Mouse (Mus musculus) frontal cortex, postnatal 36 days (tissue): ENCODE data around the gene Cracr2b.

ENCODE experiments used
- DNase-seq, 2 experiments: peaks; one replicate each; pipeline ENCODE4 v3.0.0; 2022; ENCODE audit warnings: low spot score in 2 of 2

Gene Cracr2b

DNA sequence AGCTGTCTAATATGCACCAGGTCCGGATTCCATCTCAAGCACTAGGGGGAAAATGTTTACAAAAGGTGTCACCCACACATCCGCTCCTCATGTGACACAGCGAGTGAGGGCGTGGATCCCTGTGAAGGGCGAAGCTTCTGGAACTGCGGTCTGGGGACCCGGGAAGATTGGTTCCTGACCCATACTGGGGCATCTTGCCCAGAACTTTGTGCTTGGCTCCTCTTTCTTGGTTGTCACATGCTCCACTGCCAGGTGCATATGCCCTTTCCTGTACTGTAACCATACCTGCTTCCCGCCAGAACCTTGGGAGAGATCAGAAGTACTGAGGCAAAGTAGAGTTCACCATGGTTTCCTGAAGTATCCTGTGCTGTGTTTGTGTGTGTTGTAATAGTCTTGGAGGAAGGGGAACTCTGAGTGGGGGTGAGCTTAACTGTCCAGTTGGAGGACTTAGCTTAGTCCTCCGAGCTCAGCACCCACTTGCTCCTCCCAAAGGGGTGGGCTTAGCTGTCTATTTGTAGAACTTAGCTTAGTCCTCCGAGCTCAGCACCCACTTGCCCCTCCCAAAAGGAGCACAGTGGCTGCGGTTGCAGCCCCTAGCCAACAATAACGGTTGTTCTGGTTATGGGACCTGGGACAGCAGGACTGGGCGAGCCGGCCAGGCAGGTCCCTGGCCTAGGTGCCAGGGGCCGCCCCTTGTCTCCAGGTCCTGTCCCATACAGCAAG is at the start of gene Cracr2b:
Gene Cracr2b, plus strand, starts transcription at position 704 of the 723 bp plus-strand sequence.
- DNase-seq = no peak

DNA sequence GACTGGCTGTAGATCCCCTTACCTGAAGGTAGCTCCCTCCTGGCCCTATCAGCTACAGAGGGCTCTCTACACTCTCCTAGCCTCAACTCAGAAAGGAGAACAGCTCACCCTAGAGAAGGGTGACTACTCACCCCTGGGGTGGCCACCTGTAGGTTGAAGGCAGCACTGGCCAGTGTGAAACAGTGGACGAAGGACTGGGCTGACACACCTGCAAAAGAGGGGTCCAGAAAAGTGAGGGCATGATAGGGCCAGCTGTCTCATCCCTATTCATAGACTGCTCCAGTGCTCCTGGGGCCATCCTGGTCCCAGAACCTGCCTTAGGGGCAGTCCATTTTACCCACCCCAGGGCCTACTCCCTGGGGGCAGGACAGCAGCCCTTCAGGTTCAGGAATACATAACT is 49.2 kb upstream of the Cracr2b start:
- no peak for DNase-seq

DNA sequence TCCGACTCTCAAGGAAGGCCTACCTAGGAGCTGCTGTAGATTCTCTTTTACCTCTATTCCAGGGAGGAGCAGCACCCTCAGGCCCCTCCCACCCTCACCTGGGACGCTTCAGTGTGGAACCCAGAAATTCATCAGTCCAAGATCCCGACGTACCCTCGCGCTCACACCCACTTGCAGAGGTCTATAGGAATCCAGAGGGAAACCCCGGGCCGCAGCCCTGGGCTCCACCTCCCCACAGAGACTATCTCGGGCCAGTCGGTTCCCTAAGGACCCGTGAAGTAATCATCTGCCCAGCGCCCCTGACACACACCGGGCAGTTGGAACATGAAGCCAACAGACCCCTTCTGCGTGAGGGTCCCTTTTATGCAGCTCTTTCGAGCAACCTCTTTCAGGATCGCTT is 47.6 kb upstream of the Cracr2b start:
- no peak for DNase-seq

DNA sequence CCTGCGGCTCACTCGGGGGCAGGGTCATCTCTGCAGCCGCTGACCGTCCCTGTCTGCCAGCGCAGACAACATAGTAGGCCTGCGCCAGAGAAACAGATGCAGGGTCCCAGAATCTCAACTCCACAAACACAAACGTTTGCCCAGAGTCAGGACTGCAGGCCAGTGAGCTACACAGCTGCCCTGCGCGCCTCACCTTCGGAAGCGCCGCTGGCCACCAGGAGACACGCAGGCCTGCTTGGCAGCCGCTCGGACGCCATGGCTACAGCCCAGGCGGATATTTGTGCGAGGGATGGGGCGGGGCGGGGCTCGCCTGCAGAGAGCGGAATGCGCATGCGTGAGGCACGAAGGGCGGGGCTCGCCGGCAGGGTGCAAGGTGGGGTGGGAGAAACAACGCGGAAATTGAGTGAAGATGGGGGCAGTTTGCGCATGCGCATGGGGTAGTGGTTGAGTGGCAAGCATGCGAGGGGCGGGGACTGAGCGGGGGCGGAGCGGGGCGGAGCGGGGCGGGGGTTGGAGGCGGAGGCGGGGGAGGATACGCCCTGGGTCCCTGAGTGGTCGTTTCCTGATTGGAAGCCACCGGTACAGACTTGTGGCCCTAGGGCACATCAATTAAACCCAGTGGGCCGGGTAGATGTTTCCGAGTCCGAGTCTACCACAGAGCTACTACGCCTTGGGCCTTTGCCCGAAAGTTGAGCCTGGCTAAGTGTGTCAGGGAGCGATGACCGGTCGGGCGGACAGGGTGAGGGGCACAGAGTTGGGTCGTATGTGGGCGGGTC is 46.9 kb upstream of the Cracr2b start, which contains the start of gene Gatd1:
Gene Gatd1, minus strand, starts transcription at position 328 of the 776 bp plus-strand sequence.
- DNase-seq = peak; percentile 97 to 98

DNA sequence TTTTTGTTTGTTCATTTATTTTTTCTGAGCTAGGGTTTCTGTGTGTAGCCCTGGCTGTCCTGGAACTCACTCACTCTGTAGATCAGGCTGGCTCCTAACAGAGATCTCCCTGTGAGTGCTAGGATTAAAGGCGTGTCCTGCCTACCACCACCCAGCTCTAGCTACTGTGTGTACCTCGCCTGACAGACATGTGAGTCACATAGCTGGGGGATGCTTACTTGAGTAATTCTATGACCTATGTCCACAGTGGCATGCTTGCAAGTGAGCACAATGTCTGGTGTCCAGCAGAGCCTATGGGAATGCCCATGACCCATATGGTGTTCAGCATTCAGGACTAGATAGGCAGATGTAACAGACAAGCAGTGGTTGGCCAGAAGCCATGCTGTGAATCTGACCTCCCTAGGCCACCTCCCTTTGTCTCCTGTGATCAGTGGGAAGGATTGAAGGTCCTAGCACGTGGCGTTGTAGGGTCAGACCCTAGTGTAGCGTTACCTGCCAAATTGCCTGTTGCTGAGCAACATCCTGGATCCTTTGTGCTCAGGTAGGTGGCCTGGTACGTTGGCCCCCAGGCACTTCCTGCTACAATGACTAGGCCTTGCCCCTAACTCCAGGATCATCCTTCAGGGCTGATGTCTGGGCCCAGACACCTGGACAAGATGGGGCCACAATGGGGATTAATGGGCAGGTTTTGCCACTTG is 44.6 kb upstream of the Cracr2b start:
- DNase-seq = no peak

DNA sequence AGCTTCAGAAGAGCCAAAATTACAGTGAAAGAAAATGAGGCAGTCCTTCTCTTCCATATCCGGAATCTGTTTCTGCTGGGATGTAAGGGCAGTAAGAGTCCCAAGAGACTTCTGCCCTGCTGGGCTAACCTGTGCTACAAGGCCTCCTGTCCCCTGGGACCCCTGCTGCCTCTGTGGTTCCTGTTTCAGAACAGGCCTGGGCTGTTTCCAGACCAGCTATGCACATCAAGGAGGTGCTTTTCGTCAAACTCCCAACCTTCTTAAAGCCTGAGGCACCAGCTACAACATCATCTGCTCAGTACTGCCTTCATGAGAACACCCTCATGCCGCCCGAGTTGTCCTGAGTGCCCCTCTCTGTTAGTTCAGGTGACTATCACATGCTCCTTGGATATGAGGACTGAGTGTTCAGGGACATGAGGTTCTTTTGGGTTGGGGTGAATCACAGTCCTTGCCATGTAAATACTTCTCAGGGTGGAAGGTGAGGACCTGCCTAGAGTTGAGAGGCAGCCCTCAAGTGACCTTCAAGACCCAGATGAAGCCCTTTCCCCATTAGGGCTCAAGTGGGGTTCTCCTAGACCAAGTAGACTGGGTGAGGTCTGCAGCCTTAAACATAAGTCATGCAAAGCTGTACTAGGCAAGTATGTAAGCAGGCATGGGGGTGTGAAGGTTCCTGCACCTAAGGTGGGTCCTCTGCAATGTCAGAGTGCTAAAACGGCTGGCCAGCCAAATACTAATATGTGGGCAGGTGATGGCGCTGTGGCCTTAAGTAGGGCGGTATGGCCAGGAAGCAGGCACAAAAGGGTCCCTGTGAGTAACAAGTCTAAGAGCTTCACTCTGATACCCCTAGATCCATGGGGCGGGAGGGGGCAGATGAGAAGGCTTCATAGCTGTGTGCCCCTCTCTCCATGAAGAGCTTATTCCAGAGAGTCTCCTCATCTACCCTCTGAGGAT is 42.9 kb upstream of the Cracr2b start:
- DNase-seq = no peak

DNA sequence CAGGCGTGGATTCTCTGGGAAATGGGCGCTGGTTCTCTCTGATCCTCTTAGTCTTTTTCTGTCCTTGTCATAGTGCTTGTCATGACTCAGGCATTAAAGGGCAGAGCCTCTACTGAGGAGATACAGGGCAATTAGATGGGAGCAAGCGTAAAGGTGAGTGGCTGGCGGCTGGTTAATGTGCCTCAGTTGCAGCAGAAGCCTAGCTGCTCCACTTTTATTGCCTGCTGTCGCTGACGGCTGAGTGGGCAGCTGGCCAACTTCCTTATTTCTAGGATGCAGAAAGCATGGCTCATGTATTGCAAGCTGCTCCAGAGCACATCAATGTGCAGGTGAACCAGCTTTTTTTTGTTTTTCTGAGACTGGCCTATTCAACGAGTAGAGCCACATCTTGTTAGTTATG is 41.9 kb upstream of the Cracr2b start:
- no peak for DNase-seq

DNA sequence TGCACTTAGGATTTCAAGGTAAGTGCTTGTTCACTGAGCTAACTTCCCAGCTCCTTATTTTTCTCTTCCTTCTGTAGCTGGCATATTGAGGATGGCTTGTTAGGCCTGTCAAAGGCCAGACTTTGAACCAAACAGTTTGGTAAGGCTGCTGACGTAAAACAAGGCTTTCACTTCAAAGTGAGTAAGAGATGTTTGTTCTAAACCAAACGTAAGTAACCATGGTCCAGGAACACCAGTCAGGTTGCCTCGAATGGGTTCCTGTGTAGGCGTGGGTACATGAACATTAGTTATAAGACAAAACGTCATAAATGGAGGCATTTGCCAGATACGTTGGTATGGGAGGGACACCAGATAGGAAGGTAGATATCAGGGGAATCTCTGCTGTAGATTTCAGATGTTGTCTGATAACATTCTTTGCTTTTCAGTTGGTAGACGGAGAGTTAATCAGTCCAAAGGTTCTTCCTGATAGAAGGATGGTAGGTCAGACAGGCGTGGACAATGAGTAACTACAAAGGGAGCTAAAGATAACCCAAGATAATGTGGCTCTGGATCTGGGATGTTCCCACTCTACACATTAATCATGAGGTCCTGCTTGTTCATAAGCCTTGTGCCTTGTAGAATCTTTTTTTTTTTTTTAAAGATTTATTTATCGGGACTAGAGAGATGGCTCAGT is 40.7 kb upstream of the Cracr2b start:
- DNase-seq = no peak

DNA sequence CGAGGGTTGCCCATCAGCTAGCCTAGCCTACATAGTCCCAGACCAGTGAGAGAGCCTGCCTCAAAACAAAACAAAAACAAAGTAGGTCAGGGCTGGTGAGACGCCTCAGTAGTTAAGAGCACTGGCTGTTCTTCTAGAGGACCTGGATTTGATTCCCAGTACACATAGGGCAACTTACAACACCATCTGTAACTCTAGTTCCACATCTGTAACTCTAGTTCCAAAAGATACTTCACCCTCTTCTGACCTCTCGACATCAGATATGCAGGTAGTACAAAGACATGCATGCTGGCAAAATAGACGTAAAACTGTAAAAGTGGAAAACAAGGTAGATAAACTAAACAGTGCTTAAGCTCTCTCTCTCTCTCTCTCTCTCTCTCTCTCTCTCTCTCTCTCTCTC is 37.1 kb upstream of the Cracr2b start:
- DNase-seq = no peak

DNA sequence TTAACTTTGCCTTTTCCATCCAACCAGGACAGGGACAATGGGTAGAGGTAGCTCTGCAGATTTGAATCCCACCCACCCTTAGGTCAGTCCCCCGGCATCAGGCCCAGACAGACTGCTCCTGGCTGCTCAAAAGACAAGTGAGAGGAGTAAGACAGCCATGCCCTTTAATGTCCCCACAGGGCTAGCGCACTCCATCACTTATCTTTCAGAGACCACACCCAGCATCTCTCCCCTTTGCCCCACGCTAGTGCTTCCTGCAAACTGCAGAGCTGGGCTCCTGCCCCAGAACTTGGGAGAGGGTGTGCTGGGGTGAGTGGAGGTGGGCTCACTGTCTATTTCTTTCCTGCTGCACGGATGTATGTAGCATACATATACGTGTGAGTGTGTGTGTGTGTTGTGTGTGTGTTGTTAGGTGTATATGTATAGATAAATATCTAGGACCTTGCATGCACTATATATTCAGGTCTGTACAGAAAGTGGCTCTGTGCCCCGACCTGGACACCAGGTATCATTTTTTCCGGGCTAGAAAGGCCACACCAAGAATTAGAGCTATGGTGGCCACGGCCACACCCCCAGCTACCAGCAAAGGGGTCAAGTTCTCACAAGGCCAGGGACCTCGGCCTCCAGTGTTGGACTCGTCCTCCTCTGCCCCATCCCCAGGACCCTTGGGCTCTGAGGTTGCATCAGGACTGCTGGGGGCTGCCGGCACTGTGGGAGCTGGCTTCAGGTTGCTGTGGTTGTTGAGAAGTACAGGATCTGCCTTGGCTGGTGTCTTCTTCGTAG is 33.8 kb upstream of the Cracr2b start:
- DNase-seq = no peak

DNA sequence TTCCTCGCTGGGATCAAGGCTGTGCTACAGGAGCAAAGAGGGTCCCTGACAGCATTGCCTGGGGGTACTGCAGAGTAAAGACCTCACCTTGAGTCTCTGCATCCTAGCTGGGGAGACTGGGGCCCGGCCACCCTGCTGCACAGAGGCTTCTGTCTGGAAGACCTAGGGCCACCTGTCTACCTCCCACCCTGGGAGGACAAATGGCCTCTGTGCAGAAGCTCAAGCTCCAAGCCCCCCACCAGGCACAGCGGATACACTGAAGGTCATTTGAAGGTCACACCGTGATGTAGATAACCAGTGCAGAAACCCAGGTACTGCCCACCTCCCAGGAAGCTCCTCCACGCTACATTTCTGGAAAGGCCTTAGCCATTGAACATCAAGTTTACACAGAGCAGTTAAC is 32.2 kb upstream of the Cracr2b start:
- DNase-seq = no peak

DNA sequence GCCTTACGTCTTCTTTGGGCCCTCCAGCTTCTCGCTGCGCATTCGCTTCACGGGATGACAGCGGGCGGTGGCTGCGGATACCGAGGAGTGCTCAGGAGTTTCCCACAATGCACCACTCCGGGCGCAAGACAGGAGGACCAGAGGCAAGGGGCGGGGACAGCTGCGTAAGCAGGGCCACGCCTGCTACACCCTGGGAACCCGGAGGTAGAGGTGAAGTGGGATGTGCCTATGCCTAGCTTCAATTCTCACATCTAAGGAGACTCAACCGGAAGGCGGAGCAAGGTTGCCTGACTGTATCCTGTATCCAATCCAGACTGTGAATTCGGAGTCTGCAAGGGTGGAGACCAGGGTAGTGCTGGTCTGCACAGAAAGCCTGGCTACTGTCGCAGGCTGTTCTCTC is 31.6 kb upstream of the Cracr2b start, which contains the start of gene Cend1:
Gene Cend1, minus strand, starts transcription at position 182 of the 400 bp plus-strand sequence.
- DNase-seq = peak; percentile 92 to 93

DNA sequence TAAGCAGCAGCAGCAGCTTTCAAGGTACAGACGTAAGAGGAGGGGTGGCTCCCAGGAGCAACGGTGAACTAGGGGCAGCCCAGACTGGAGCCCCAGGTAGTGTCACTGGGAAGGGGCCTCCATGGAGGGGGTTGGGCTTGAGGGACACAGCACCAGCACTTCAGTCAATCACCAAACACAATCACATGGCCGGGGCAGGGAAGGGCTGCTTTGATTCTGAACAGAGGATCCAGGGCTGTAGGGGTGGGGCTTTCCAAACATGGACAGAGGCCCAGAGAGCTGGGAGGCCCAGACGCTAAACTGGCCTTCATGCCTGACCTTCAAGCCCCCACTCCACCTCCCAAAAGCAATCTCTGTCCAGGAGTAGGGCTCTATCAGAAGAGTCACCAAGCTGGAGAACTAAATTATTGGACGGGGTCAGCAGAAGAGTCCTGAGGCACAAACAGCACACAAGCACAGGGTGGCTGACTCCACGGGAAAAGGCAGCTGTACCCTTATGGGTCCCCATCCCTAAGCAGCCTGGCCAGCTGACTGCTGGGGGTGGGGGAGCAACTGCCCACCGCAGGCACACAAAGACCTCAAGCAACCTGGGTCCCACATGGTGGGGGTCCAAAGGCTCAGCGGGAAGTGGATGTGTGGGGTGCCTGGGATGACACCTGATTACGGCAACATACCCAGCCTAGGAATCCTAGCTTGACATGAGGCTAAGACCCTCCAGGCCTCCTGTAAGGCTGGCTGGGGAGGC is 30.9 kb upstream of the Cracr2b start:
- no peak for DNase-seq

DNA sequence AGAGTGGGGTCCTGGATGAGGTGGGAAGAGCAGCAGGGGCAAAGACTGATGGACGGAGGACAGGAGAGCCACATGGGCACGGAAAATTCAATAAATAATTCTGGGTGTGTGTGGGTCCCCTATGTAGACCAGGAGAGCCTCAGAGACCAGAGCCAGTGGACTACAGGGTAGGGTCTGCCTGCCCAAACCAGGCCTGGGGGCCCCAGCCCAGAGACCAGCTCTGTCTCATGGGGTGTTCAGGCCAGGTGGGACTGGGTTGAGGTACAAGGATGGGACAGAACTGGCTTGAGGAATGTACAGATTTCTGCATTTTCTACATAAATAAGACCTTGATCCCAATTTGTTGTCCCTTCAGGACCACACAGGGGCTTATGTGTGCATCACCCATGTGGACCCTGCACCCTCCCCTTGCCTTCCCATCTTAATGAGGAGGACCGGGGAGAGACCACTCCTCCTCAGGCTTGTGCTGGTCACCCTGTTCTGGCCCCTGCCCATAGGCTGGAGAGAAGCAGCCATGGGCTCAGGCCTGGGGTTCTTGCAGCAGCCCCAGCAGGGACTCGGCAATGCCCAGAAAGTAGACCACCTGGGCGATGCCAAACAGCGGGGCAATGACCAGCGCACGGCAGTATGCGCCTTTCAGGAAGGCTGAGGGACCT is 30.2 kb upstream of the Cracr2b start:
- DNase-seq = no peak

DNA sequence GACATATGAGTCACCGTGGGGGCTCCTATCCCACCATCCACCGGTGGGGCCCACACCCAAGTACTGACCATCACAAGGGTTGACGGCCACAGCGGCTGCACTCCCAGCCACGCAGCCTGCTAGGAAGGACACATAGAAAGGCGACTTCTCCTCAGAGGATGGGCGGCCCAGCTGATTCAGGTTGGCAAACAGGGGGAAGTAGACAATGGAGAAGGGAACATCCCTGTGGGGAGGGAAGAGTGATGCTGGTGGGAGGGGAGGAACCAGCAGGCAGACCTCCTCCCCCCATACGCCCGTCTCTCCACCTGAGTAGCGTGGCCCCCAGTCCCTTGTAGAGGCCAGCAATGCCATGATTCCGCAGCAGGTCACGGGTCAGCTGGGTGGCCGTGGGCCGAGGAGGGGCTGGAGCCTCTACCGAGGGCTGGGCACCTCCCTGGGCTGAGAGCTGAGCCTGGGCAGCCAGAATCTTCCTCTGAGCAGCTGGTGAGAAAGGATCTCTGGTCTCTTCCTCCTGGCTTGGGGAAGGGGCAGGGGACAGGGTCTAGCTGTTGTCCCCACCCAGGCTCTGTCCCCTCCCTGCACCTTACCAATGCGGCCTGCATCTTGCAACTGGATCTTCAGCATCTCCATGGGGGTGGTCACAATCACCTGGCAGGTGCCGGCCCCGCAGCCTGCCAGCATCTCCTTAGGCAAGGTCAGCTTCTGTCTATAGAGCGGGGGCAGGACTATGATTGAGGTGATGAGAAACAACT is 29.3 kb upstream of the Cracr2b start:
- DNase-seq = no peak

DNA sequence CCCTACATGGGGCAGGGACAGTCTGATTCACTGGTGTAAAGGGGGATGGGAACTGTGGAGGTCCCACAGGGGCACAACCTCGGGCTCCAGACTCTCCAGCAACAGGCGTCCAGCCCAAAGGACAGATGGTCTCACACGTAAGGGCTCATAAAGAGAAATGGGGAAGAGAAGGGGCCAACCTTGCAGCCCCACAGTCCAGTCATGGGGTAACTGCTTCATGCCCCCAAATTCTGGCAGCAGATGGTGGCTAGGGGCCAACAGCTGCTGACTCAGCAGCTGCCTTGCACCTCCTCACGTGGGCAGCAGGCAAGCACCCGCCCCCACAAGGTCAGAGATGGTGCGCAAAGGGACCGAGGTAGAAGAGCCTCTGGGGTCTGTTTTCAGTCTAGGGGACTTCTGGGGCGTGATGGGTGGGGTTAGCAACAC is 28.7 kb upstream of the Cracr2b start:
- no peak for DNase-seq

DNA sequence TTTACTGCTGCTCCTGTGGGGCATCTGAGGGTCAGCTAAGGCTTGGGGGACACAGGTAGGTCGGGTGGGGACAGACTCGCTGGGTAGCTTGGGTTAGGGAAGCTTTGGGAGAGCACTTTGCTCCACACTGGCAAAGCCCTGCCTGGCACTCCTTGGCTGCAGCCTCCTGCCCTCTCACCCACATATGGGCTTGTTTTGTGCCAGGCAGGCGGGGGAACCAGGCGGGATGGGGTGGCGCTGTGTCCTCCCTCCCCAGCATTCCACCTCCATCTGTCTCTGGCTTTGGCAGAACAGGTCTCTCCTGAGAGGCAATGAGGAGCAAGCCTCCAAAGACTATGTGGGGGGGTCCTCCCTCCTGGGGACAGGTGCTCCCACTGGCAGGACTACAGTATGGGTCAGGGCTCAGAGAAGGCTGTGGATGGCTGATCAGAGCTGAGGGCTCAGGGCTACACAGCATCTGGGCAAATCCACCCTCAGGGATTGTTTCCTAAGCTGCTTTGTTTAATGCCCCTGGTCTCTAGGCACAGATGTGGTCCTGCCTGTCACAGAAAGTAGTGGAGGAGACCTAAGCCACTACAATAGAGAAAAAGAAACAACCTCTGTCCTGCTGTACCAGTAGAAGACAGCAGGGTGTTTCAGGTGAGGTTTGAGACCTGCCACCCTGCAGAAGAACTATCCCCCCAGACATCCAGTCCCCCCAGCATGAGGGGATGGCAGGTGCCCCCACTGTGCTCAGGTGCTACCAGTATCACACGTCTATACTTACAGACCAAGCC is 28.0 kb upstream of the Cracr2b start:
- DNase-seq = no peak
